Mouse (Mus musculus) neural tube, embryonic 11.5 days (tissue): Measurements from ENCODE around the gene A930033H14Rik. TPM values are rescaled to one million over a fixed set of nuclear protein-coding genes. Genes with fewer than 3 reads are reported as not detected.

Experiments used
- ATAC-seq: fragments of 200-750 bp; cut with Nextera tagmentation; 2 replicates; pipeline ENCODE4 v1.8.0; 2017; ENCODE audit warnings: moderate number of reproducible peaks, mild to moderate bottlenecking, moderate TSS enrichment, moderate library complexity; ENCODE audit not compliant: insufficient read depth, low FRiP score, low TSS enrichment
- DNase-seq: peaks from one replicate; pipeline ENCODE4 v3.0.0-alpha.2; 2015; ENCODE audit warnings: low spot score
- H3K27ac ChIP-seq: fragments of 300-500 bp; sonication (generic); 2 replicates; pipeline ENCODE4 v1.5.1; 2014; ENCODE audit warnings: low read depth, mild to moderate bottlenecking, low read length
- H3K27me3 ChIP-seq: fragments of 300-500 bp; sonication (generic); 2 replicates; pipeline ENCODE4 v1.6.1; 2014; ENCODE audit warnings: mild to moderate bottlenecking, low read length, mixed read lengths; ENCODE audit not compliant: control insufficient read depth, insufficient read depth
- H3K36me3 ChIP-seq: fragments of 300-500 bp; sonication (generic); 2 replicates; pipeline ENCODE4 v1.6.1; 2014; ENCODE audit warnings: mild to moderate bottlenecking, low read length, moderate library complexity, mixed read lengths; ENCODE audit not compliant: control insufficient read depth, insufficient read depth
- H3K4me1 ChIP-seq: fragments of 300-500 bp; sonication (generic); 2 replicates; pipeline ENCODE4 v1.6.1; 2014; ENCODE audit warnings: low read length, mixed read lengths; ENCODE audit not compliant: control insufficient read depth, insufficient read depth
- H3K4me2 ChIP-seq: fragments of 300-500 bp; sonication (generic); 2 replicates; pipeline ENCODE4 v1.6.1; 2014; ENCODE audit warnings: low read depth, mild to moderate bottlenecking, moderate library complexity
- H3K4me3 ChIP-seq: fragments of 300-500 bp; sonication (generic); 2 replicates; pipeline ENCODE4 v1.5.1; 2014; ENCODE audit warnings: low read depth, low read length
- H3K9ac ChIP-seq: fragments of 300-500 bp; sonication (generic); 2 replicates; pipeline ENCODE4 v1.6.1; 2014; ENCODE audit warnings: mild to moderate bottlenecking, low read length
- H3K9me3 ChIP-seq: fragments of 300-500 bp; sonication (generic); 2 replicates; pipeline ENCODE4 v1.6.1; 2016; ENCODE audit warnings: low read length; ENCODE audit not compliant: control insufficient read depth
- WGBS: fragments of 180-500 bp; shearing (Covaris S2); extraction: QIAGEN DNeasy Blood & Tissue Kit; methylation state at CpG from one replicate; pipeline ENCODE4 v1.1.7; 2014; 5-methylcytosine and 5-hydroxymethylcytosine counted together
- polyA plus RNA-seq: library from polyadenylated mRNA; unstranded; fragments of >200 nt; fragmentation: Nextera tagmentation; extraction: Ambion mirVana; gene quantifications from 2 replicates; pipeline ENCODE4 v1.2.1, GENCODE M21; 2014

Gene A930033H14Rik
- polyA plus RNA-seq, 1 experiment from 2014 or later, result 1.3 TPM

DNA sequence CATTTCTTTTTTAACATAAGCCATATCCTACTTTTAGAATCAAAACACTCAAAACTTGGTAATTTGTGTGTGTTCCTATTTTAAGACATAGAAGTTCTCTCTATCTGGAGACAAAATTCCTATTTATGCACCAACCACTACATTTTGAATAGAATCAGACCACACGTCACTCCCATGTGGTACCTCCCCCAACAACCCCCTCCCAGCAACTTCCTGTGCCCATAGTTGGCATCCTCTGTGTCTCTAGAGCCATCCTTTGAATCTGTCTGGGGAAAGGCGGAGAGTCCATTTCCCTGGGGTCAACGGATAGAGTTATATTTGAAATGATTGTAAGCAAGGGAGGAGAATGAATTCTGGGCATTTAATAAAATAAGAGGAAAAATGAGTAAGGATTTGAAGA, 36.8 kb downstream of the A930033H14Rik start:
- 82% methylated on average over 3 of the region's 3 CpGs for WGBS
- no peak overlapping the region for H3K9ac ChIP-seq

DNA sequence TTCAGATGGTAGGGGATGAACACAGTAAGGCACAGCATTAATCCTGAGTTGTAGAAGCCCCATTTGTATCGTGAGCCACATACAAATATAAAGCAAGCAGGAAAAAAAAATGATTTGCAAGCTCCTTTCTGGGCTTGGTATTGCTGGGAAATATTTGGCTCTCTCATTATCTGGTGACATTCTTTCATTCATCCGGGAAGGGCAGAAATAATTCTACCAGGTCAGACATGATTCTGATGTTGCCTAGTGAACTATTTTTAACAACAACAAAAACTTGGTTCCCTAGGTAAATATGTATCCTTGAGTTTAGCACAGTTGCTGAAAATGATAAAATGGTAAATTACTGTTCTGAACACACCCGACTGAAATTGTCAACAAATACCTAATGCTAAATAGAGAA, 40.5 kb downstream of the A930033H14Rik start:
- ATAC-seq, result no peak
- H3K27me3 ChIP-seq, result no peaks in the 10 kb centered on the region
- no peaks in the 10 kb centered on the region for H3K9me3 ChIP-seq
- 82% methylated on average over 3 of the region's 3 CpGs for WGBS
- H3K27ac ChIP-seq, result no peak overlapping the region
- no peaks in the 10 kb centered on the region for H3K4me1 ChIP-seq
- H3K9ac ChIP-seq, result no peak overlapping the region
- H3K36me3 ChIP-seq, result no peaks in the 10 kb centered on the region
- no peak overlapping the region for H3K4me3 ChIP-seq
- no peak overlapping the region for H3K4me2 ChIP-seq
- no peak for DNase-seq

More for the DNA sequence above, 36.8 kb downstream of the A930033H14Rik start:
- H3K27ac ChIP-seq, result no peak overlapping the region
- no peak overlapping the region for H3K4me3 ChIP-seq
- H3K9me3 ChIP-seq, result no peaks in the 10 kb centered on the region
- H3K4me2 ChIP-seq, result no peak overlapping the region
- DNase-seq (no peak), ATAC-seq (no peak)
- H3K4me1 ChIP-seq, result no peaks in the 10 kb centered on the region
- H3K36me3 ChIP-seq, result no peaks in the 10 kb centered on the region
- H3K27me3 ChIP-seq, result no peaks in the 10 kb centered on the region

DNA sequence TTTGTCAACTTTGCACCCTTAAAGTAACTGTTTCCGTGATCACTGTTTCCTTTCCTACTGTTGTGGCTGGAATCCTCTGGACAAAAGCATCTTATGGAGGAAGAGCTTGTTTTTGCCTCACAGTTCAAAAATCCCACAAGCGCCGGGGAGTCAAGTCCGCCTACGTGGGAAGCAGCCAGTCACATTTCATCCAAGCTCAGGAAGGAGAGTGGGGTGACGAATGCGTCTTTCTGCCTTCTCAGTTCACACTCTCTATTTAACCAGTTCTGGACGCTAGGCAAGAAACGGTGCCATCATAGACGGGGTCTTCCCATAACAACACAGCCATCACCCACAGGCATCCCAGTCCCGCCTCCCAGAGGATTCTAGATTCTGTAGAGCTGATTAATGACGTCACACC, 46.4 kb downstream of the A930033H14Rik start:
- Histone ChIP-seq H3K4me1 (no peaks in the 10 kb centered on the region), H3K9ac (no peak overlapping the region), H3K9me3 (no peaks in the 10 kb centered on the region), H3K4me2 (no peak overlapping the region), H3K27ac (no peak overlapping the region), H3K36me3 (no peaks in the 10 kb centered on the region), H3K27me3 (no peaks in the 10 kb centered on the region), H3K4me3 (no peak overlapping the region)
- DNase-seq, result no peak
- no peak for ATAC-seq
- WGBS, result 86% methylated on average over 12 of the region's 12 CpGs

DNA sequence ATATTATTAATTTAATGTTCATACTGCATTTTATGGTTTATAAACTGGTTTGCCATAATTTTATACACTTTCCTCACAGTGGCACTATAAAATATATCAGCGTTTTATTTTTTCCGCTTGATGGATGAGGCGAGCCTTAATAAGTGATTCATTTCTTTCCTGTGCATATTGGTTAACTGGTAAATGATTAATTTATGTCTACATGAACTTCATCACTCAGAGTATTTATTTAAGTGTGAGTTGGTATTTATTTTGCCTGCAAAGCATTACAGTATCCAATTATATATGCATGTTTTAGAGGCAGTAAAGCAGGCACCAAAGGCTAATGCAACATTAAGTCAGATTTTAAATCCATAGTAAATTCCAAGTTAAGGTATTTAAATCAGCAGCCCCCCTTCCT, 47.1 kb downstream of the A930033H14Rik start:
- DNase-seq (no peak), ATAC-seq (no peak)
- Histone ChIP-seq H3K4me1 (no peaks in the 10 kb centered on the region), H3K4me2 (no peak overlapping the region), H3K27me3 (no peaks in the 10 kb centered on the region), H3K9ac (no peak overlapping the region), H3K36me3 (no peaks in the 10 kb centered on the region), H3K27ac (no peak overlapping the region), H3K4me3 (no peak overlapping the region), H3K9me3 (no peaks in the 10 kb centered on the region)
- WGBS, result 86% methylated on average over 3 of the region's 3 CpGs

DNA sequence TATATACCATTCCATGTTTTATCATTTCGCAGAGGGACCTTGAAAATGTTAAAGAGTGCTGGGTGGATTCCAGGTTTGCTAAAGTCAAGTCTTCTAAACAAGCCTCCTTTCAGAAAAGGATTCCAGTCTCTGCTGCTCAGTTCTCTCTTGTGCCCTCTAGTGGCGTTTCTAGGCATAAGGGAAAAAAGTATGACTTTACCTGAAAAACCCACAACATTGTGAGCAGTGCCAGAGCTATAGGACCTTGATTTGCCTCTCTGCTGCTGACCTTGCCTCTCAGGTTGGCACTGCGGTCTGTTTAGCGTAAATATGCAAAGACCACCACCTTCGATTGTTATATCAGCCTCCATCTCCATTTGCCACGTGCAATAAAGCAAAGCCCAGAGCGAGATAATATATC, 47.8 kb downstream of the A930033H14Rik start:
- WGBS, result 67% methylated on average over 7 of the region's 7 CpGs
- no peaks in the 10 kb centered on the region for H3K9me3 ChIP-seq
- no peaks in the 10 kb centered on the region for H3K36me3 ChIP-seq
- no peak for ATAC-seq
- no peaks in the 10 kb centered on the region for H3K4me1 ChIP-seq
- no peaks in the 10 kb centered on the region for H3K27me3 ChIP-seq
- no peak overlapping the region for H3K4me3 ChIP-seq
- no peak overlapping the region for H3K4me2 ChIP-seq
- no peak overlapping the region for H3K27ac ChIP-seq
- no peak for DNase-seq
- no peak overlapping the region for H3K9ac ChIP-seq

DNA sequence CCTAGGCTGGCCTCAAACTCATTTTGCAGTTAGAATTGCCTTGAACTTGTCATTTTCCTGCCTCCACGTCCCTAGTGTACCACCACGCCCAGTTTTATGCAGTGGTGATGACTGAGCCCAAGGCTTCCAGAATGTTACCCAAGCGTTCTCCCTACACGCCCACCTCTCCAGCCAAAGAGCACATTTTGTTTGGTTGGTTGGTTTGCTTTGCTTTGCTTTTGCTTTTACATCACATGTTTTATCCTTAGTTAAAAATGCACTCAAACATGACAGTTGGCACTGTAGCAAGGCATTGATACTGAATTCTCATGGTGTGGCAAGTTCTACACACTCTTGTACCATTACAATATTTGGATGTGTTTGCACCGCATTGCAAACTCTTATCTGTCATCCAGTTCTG, 49.7 kb downstream of the A930033H14Rik start:
- Histone ChIP-seq H3K4me2 (no peak overlapping the region), H3K4me1 (no peaks in the 10 kb centered on the region), H3K36me3 (no peaks in the 10 kb centered on the region), H3K27ac (no peak overlapping the region), H3K9ac (no peak overlapping the region), H3K4me3 (no peak overlapping the region), H3K27me3 (no peaks in the 10 kb centered on the region), H3K9me3 (no peaks in the 10 kb centered on the region)
- ATAC-seq, result no peak
- WGBS, result 93% methylated on average over 5 of the region's 5 CpGs
- no peak for DNase-seq

DNA sequence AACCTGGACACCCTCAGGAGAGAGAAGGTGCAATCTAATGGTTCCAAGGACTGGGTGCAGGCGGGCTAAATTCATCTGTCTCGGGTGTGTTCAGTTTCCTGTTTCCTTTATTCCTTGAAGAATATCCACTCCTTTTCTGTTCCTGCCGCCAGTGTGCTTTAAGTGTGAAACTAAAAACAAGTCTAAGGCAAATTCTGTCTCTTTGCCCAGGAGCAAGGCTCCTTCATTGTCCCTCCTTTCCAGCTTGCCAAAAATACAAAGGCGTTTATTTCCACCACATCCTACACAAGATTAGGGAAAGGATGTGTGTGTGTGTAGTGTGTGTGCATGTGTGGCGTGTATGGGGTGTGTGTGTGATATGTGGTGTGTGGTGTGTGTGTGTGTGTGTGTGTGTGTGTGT, 50.3 kb downstream of the A930033H14Rik start:
- H3K27ac ChIP-seq, result no peak overlapping the region
- ATAC-seq (no peak), DNase-seq (no peak)
- H3K9ac ChIP-seq, result no peak overlapping the region
- H3K4me2 ChIP-seq, result no peak overlapping the region
- H3K27me3 ChIP-seq, result no peaks in the 10 kb centered on the region
- 89% methylated on average over 5 of the region's 5 CpGs for WGBS
- no peak overlapping the region for H3K4me3 ChIP-seq
- H3K9me3 ChIP-seq, result no peaks in the 10 kb centered on the region
- no peaks in the 10 kb centered on the region for H3K4me1 ChIP-seq
- no peaks in the 10 kb centered on the region for H3K36me3 ChIP-seq

DNA sequence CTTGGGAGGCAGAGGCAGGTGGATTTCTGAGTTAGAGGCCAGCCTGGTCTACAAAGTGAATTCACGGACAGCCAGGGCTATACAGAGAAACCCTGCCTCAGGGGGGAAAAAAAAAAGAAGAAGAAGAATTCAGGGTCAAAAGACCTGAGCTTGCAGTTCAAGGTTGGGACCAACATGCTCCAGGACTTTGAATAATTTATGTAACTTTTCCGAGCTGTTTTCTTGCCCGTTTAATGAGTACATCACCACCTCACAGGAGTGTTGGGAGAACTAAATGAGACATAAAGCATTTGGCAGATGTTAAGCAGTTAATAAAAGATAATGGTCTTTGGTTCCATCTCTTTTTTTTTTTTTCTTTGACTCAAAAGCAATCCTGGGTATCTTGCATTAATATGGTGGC, 51.4 kb downstream of the A930033H14Rik start:
- Histone ChIP-seq H3K27me3 (no peaks in the 10 kb centered on the region), H3K9ac (no peak overlapping the region), H3K36me3 (no peaks in the 10 kb centered on the region), H3K27ac (no peak overlapping the region), H3K4me2 (no peak overlapping the region), H3K4me3 (no peak overlapping the region), H3K9me3 (no peaks in the 10 kb centered on the region), H3K4me1 (no peaks in the 10 kb centered on the region)
- 88% methylated on average over 3 of the region's 3 CpGs for WGBS
- ATAC-seq (no peak), DNase-seq (no peak)

DNA sequence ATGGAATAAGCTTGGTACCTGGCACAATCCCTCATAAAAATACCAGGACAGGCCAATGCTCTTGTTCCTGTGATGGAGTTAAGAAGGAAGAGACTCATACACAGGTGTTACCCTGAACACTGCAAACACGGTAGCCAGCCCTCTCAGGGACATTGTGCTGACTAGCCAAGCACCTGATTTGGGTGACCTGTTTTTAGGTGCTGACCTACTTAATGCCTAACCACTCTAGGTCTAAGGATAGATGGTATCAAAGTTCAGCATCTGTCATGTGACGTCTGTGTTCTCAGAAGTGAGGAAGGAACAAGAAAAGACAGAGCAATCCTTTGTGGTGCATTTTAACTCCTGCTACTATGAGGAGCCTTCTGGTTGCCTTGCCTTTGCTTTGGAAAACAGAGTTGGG, 52.0 kb downstream of the A930033H14Rik start:
- DNase-seq, result no peak
- Histone ChIP-seq H3K27me3 (no peaks in the 10 kb centered on the region), H3K9me3 (no peaks in the 10 kb centered on the region), H3K4me1 (no peaks in the 10 kb centered on the region), H3K27ac (no peak overlapping the region), H3K9ac (no peak overlapping the region), H3K36me3 (no peaks in the 10 kb centered on the region), H3K4me2 (no peak overlapping the region), H3K4me3 (no peak overlapping the region)
- WGBS, result 86% methylated on average over 2 of the region's 2 CpGs
- no peak for ATAC-seq
